In the genomic region with DNA sequence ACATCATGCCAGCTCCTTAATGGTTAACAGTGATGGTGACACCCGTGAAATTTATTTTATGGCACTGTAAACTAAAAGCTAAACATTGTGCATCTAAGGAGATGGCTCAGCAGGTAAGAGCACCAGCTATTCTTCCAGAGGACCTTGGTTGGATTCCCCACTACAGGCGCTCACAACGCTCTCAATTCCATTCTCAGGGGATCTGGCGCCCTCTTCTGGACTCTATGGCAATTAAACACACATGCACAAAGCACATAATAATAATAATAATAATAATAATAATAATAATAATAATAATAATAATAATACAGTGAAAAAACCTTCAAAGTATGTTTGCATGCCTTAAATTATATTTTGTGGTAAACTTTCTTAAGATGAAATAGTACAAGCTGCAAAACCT, we compare ENCODE assay signal across 11 mouse cellular contexts. TPM values are rescaled to one million over a fixed set of nuclear protein-coding genes. Genes with fewer than 3 reads are reported as not detected.
DNase-seq lines count a peak whose midpoint lies in the region; ATAC-seq lines count a peak whose summit lies in the region.
"Had no signal": no experiment of that assay in that cellular context is flagged by ENCODE, and none has a peak within 500 bp of the region (broad histone marks: within the 10 kb centered on the region; RNA-seq: fewer than 3 reads in every experiment).

No protein-coding gene starts in this region.

- H3K9ac ChIP-seq in limb, embryonic 13.5 days: no peak overlapping the region
- H3K9ac ChIP-seq: heart, embryonic 13.5 days; neural tube, embryonic 13.5 days had no signal

- no peaks in the 10 kb centered on the region for H3K36me3 ChIP-seq in limb, embryonic 13.5 days
- H3K36me3 ChIP-seq: heart, embryonic 13.5 days; neural tube, embryonic 13.5 days had no signal

- no peak overlapping the region for H3K27ac ChIP-seq in limb, embryonic 13.5 days
- H3K27ac ChIP-seq: heart, embryonic 13.5 days; neural tube, embryonic 13.5 days had no signal

- DNase-seq in cerebellum, postnatal 10 days: peak; percentile 54 to 69
- no peak for DNase-seq in cerebellum, adult 8-10 months
- peak; percentile 23 for DNase-seq in left cerebral cortex, postnatal 4 days
- no peak for DNase-seq in left cerebral cortex, postnatal 25 days (ENCODE audit: low spot score in 2 of 2)
- DNase-seq in NIH3T3 (ENCODE audit: low read depth): peak; percentile 51
- DNase-seq in right cerebral cortex, adult 18-20 months: no peak
- no peak for DNase-seq in ovary, postnatal 14 days (ENCODE audit: low spot score)

- WGBS in limb, embryonic 13.5 days: 27% methylated on average over 4 of the region's 4 CpGs

- intact Hi-C loops in left cerebral cortex, postnatal 4 days (cut with DNase I): no loop called here
- intact Hi-C loops in left cerebral cortex, postnatal 25 days (cut with DNase I): no loop called here

- no peaks in the 10 kb centered on the region for H3K9me3 ChIP-seq in limb, embryonic 13.5 days
- H3K9me3 ChIP-seq: heart, embryonic 13.5 days; neural tube, embryonic 13.5 days had no signal

- H3K27me3 ChIP-seq in limb, embryonic 13.5 days: 0 out of 2 replicates have a peak, but pooled peaks cover 2% of the 10 kb centered on the region
- H3K27me3 ChIP-seq: heart, embryonic 13.5 days; neural tube, embryonic 13.5 days had no signal

- no peak for ATAC-seq in limb, embryonic 13.5 days (ENCODE audit: low FRiP score, low read depth)

- peak overlapping the region; percentile 43 for H3K4me2 ChIP-seq in limb, embryonic 13.5 days (replicated peaks)
- H3K4me2 ChIP-seq: heart, embryonic 13.5 days; neural tube, embryonic 13.5 days had no signal

- H3K4me1 ChIP-seq in limb, embryonic 13.5 days: peaks cover 12% of the 10 kb centered on the region
- H3K4me1 ChIP-seq: heart, embryonic 13.5 days; neural tube, embryonic 13.5 days had no signal

- no peak overlapping the region for H3K4me3 ChIP-seq in limb, embryonic 13.5 days
- H3K4me3 ChIP-seq: heart, embryonic 13.5 days; neural tube, embryonic 13.5 days had no signal

RNA-seq across cellular contexts. Expression of gene Ccdc81, which starts 11.6 kb away (rescaled TPM):
- under 1 TPM; 0.40 to 0.56 TPM for total RNA-seq in left cerebral cortex, postnatal 4 days (2021)
- total RNA-seq in left cerebral cortex, postnatal 25 days (2021): under 1 TPM; 0.41 to 0.46 TPM
- 0.13 and 0.24 TPM in 2 replicates for polyA plus RNA-seq in limb, embryonic 13.5 days (2015; fragmentation: Nextera tagmentation; extraction: Ambion mirVana)
- total RNA-seq: liver, adult 2 months had no signal
- polyA plus RNA-seq: heart, embryonic 13.5 days; liver, adult 2 months had no signal

RNA-seq across cellular contexts. Expression of gene Hikeshi, which starts 49.1 kb away (rescaled TPM):
- 100 to 1,000 TPM; 108 to 109 TPM for total RNA-seq in left cerebral cortex, postnatal 4 days (2021)
- total RNA-seq in left cerebral cortex, postnatal 25 days (2021): 10 to 100 TPM; 92.6 to 97.3 TPM
- 124 and 134 TPM in 2 replicates for polyA plus RNA-seq in limb, embryonic 13.5 days (2015; fragmentation: Nextera tagmentation; extraction: Ambion mirVana)

Comparison
In these comparisons a context has a peak if more than half of its experiments do, and no peak if none do; other contexts are left out.
1. DNase-seq: peak in cerebellum, postnatal 10 days (2 of 2), left cerebral cortex, postnatal 4 days (single experiment) and NIH3T3 (single experiment); none in cerebellum, adult 8-10 months (single experiment), left cerebral cortex, postnatal 25 days (0 of 2), right cerebral cortex, adult 18-20 months (single experiment) and ovary, postnatal 14 days (single experiment).